Mouse (Mus musculus): ENCODE measurements at regions not wholly inside any gene's neighbourhood (a gene's known extent, or its start where the extent isn't known, plus 50 kb on each side); places are given as distances from the start of the nearest gene placed in this dataset.

DNA sequence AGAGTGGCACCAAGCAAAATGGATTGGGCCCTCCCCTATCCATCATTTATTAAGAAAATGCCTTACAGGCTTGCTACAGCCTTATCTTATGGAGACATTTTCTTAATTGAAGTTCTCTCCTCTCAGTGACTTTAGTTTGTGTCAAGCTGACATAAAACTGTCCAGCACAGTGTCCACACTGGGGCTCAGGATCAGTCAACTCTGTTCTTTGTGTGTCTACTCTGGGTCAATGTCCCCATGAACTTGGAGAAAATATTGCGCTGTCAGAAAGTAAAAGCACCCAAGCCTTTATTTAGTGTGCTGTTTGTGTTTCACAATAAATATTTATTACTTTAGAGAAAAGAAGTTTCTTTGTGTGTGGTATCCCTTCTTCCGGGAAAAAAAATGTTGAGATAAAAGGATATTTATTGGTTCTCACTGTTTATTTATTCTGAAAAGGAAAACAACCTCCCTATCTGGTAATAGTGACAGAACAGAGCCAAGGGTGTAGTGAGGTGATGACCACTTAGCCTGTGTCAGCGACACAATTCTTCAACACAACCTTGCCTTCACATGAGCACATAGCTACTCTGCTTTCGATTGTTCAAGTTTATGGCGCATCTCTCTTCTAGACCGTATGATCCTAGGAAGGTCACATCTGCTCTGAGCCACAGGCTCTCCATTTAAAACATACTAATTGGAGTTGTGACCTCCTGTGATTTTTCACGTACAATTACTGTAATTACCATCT is 183.5 kb upstream of the Ptger4 start:
- dilution Hi-C loops (cut with MboI; ENCODE audit: extremely low pct_ligation_motif_present, extremely low pct_unique_long_range_greater_than_20kb, low sequenced_read_pairs), result no loop called here
- in situ Hi-C loops (cut with MboI; ENCODE audit: low pct_ligation_motif_present, low pct_unique_long_range_greater_than_20kb, low sequenced_read_pairs), result no loop called here

DNA sequence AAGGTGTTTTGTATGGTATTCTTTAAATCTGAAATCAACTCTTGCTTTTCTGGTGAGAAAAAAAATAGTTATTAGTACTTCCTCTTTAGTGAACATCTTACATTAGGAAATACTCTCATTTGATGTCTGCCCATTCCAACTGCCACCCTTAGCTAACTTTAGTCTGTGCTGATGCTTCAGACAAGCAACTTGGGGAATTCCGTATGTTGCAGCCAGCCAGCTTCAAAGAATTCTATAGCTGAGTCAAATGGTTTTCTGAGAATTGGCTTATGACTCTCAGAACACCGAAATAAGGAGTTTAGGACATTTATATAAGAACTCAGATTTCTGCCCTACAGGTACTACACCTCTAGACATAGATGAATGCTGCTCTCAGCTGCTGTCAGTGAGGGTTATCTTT is 188.0 kb upstream of the Ptger4 start:
- no peaks in the 10 kb centered on the region for H3K27me3 ChIP-seq (replicated peaks)
- no peak overlapping the region for H3K27ac ChIP-seq (ENCODE audit: insufficient read depth, low read depth)
- no peak overlapping the region for H3K4me3 ChIP-seq (replicated peaks in 1 of 3; ENCODE audit: low read depth in 2 of 3, low read length in 2 of 3, poor library complexity in 1 of 3)
- no peak for DNase-seq (ENCODE audit: extremely low read depth)
- peaks cover 0 to 8% of the 10 kb centered on the region in 2 experiments; a peak in 2 of 4 replicates for H3K4me1 ChIP-seq (ENCODE audit: control insufficient read depth in 1 of 2, insufficient read depth in 2 of 2)
- no peak overlapping the region for H3K9ac ChIP-seq (ENCODE audit: insufficient read depth, low read depth)
- H3K36me3 ChIP-seq (replicated peaks in 1 of 2; ENCODE audit: control insufficient read depth in 1 of 2, insufficient read depth in 1 of 2, low read length in 1 of 2), result no peaks in the 10 kb centered on the region
- H3K9me3 ChIP-seq (replicated peaks; ENCODE audit: low read length), result no peaks in the 10 kb centered on the region
- 0 out of 2 replicates have a peak, but pooled peaks have one; percentile 36 for TF ChIP-seq ZNF384 (IDR thresholded peaks at IDR 0.05; ENCODE audit: low read depth, low read length)
- TF ChIP-seq EP300 (IDR thresholded peaks at IDR 0.05; ENCODE audit: low read length), result peak; percentile 57
- peak; percentile 62; the same call in 1 of the 2 replicates for TF ChIP-seq IRF4 (IDR thresholded peaks at IDR 0.05; ENCODE audit: low read depth, low read length)
- no peak for TF ChIP-seq ZC3H11A (IDR thresholded peaks at IDR 0.05; ENCODE audit: low read depth, low read length)
- peak; percentile 25; the same call in 1 of the 2 replicates for TF ChIP-seq ETS1 (conservative IDR thresholded peaks at IDR 0.05; ENCODE audit: low read depth, low read length)
- no peak for TF ChIP-seq MYC (IDR thresholded peaks at IDR 0.05; ENCODE audit: low read depth, low read length)
- TF ChIP-seq SIN3A (IDR thresholded peaks at IDR 0.05; ENCODE audit: low read length), result no peak
- TF ChIP-seq MEF2A (IDR thresholded peaks at IDR 0.05; ENCODE audit: borderline replicate concordance, low read depth, low read length), result peak; percentile 48; the same call in 1 of the 2 replicates
- TF ChIP-seq JUND (conservative IDR thresholded peaks at IDR 0.05; ENCODE audit: low read depth, low read length), result no peak
- TF ChIP-seq TCF12 (IDR thresholded peaks at IDR 0.05; ENCODE audit: low read depth, low read length), result no peak
- dilution Hi-C loops (cut with MboI; ENCODE audit: extremely low pct_ligation_motif_present, extremely low pct_unique_long_range_greater_than_20kb, low sequenced_read_pairs) (no loop called here), in situ Hi-C loops (cut with MboI; ENCODE audit: low pct_ligation_motif_present, low pct_unique_long_range_greater_than_20kb, low sequenced_read_pairs) (no loop called here)
- H3K79me2 ChIP-seq (replicated peaks; ENCODE audit: control insufficient read depth, extremely low read depth, insufficient read depth, poor library complexity, severe bottlenecking), result no peaks in the 10 kb centered on the region
- H3K4me2 ChIP-seq (ENCODE audit: insufficient read depth, low read depth, poor library complexity, severe bottlenecking), result no peak overlapping the region

More for the DNA sequence above, 183.5 kb upstream of the Ptger4 start:
- H3K79me2 ChIP-seq (replicated peaks; ENCODE audit: control insufficient read depth, extremely low read depth, insufficient read depth, poor library complexity, severe bottlenecking), result no peaks in the 10 kb centered on the region
- H3K27ac ChIP-seq (ENCODE audit: insufficient read depth, low read depth), result no peak overlapping the region
- H3K4me1 ChIP-seq (ENCODE audit: control insufficient read depth in 1 of 2, insufficient read depth in 2 of 2), result peaks cover 5 to 11% of the 10 kb centered on the region in 2 experiments; a peak in 3 of 4 replicates
- no peak for TF ChIP-seq MYC (IDR thresholded peaks at IDR 0.05; ENCODE audit: low read depth, low read length)
- no peak for TF ChIP-seq CTCF (conservative IDR thresholded peaks at IDR 0.05 in 1 of 2, IDR thresholded peaks at IDR 0.05 in 1 of 2; ENCODE audit: low read depth in 2 of 2, low read length in 2 of 2)
- TF ChIP-seq SIN3A (IDR thresholded peaks at IDR 0.05; ENCODE audit: low read length), result no peak
- TF ChIP-seq SMC3 (IDR thresholded peaks at IDR 0.05; ENCODE audit: low read depth, low read length), result no peak
- TF ChIP-seq POLR2AphosphoS2 (IDR thresholded peaks at IDR 0.05; ENCODE audit: low read depth, low read length), result no peak
- no peak for TF ChIP-seq KAT2A (IDR thresholded peaks at IDR 0.05; ENCODE audit: insufficient replicate concordance, low read length)
- TF ChIP-seq TBP (conservative IDR thresholded peaks at IDR 0.05; ENCODE audit: low read depth, low read length), result no peak
- TF ChIP-seq PAX5 (IDR thresholded peaks at IDR 0.05; ENCODE audit: low read length), result no peak
- H3K9ac ChIP-seq (ENCODE audit: insufficient read depth, low read depth), result no peak overlapping the region
- H3K4me3 ChIP-seq (replicated peaks in 1 of 3; ENCODE audit: low read depth in 2 of 3, low read length in 2 of 3, poor library complexity in 1 of 3), result no peak overlapping the region
- H3K4me2 ChIP-seq (ENCODE audit: insufficient read depth, low read depth, poor library complexity, severe bottlenecking), result no peak overlapping the region
- no peaks in the 10 kb centered on the region for H3K27me3 ChIP-seq (replicated peaks)
- H3K9me3 ChIP-seq (replicated peaks; ENCODE audit: low read length), result no peaks in the 10 kb centered on the region
- H3K36me3 ChIP-seq (replicated peaks in 1 of 2; ENCODE audit: control insufficient read depth in 1 of 2, insufficient read depth in 1 of 2, low read length in 1 of 2), result no peaks in the 10 kb centered on the region
- no peak for DNase-seq (ENCODE audit: extremely low read depth)
